Mouse (Mus musculus) embryonic facial prominence, embryonic 15.5 days (tissue): ENCODE measurements at regions not wholly inside any gene's neighbourhood (a gene's known extent, or its start where the extent isn't known, plus 50 kb on each side); places are given as distances from the start of the nearest gene placed in this dataset.

Source experiments
- ATAC-seq: fragments of 200-750 bp; cut with Nextera tagmentation; 2 replicates; pipeline ENCODE4 v1.8.0; 2017; ENCODE audit warnings: low read depth, moderate TSS enrichment; ENCODE audit not compliant: insufficient number of reproducible peaks, low FRiP score, low TSS enrichment
- H3K27ac ChIP-seq: fragments of 300-500 bp; sonication (generic); replicated peaks from 2 replicates; pipeline ENCODE4 v1.5.1; 2015; ENCODE audit warnings: mild to moderate bottlenecking, inconsistent platforms
- H3K27me3 ChIP-seq: fragments of 300-500 bp; sonication (generic); 2 replicates; pipeline ENCODE4 v1.6.1; 2015; ENCODE audit warnings: inconsistent platforms
- H3K36me3 ChIP-seq: fragments of 300-500 bp; sonication (generic); 2 replicates; pipeline ENCODE4 v1.6.1; 2015; ENCODE audit warnings: mild to moderate bottlenecking, inconsistent platforms
- H3K4me1 ChIP-seq: fragments of 300-500 bp; sonication (generic); 2 replicates; pipeline ENCODE4 v1.6.1; 2015; ENCODE audit warnings: inconsistent platforms
- H3K4me2 ChIP-seq: fragments of 300-500 bp; sonication (generic); replicated peaks from 2 replicates; pipeline ENCODE4 v1.6.1; 2015; ENCODE audit warnings: mild to moderate bottlenecking, inconsistent platforms
- H3K4me3 ChIP-seq: fragments of 300-500 bp; sonication (generic); replicated peaks from 2 replicates; pipeline ENCODE4 v1.5.1; 2015; ENCODE audit warnings: mild to moderate bottlenecking, inconsistent platforms
- H3K9ac ChIP-seq: fragments of 300-500 bp; sonication (generic); 2 replicates; pipeline ENCODE4 v1.6.1; 2015; ENCODE audit warnings: inconsistent platforms
- H3K9me3 ChIP-seq: fragments of 300-500 bp; sonication (generic); replicated peaks from 2 replicates; pipeline ENCODE4 v1.6.1; 2016; ENCODE audit warnings: inconsistent platforms
- WGBS: fragments of 180-500 bp; shearing (Covaris S2); methylation state at CpG from one replicate; pipeline ENCODE4 v1.1.7; 2015; 5-methylcytosine and 5-hydroxymethylcytosine counted together

GRCm38 (mm10) chr2:159032147-159032546 is 237.5 kb downstream of the Dhx35 start:
- H3K27ac ChIP-seq: no peak overlapping the region
- H3K27me3 ChIP-seq: no peaks in the 10 kb centered on the region
- H3K4me2 ChIP-seq: no peak overlapping the region
- ATAC-seq: no peak
- 72% methylated on average over 8 of the region's 8 CpGs for WGBS
- no peaks in the 10 kb centered on the region for H3K4me1 ChIP-seq
- no peak overlapping the region for H3K4me3 ChIP-seq
- H3K36me3 ChIP-seq: no peaks in the 10 kb centered on the region
- no peaks in the 10 kb centered on the region for H3K9me3 ChIP-seq
- no peak overlapping the region for H3K9ac ChIP-seq

GRCm38 (mm10) chr2:159039916-159040315 is 245.3 kb downstream of the Dhx35 start:
- Histone ChIP-seq H3K4me1 (no peaks in the 10 kb centered on the region), H3K36me3 (no peaks in the 10 kb centered on the region), H3K27me3 (no peaks in the 10 kb centered on the region), H3K4me3 (no peak overlapping the region), H3K27ac (no peak overlapping the region), H3K4me2 (no peak overlapping the region), H3K9ac (no peak overlapping the region), H3K9me3 (no peaks in the 10 kb centered on the region)
- ATAC-seq: no peak
- 49% methylated on average over 4 of the region's 4 CpGs for WGBS

GRCm38 (mm10) chr2:159053534-159053933 is 258.9 kb downstream of the Dhx35 start:
- Histone ChIP-seq H3K9ac (no peak overlapping the region), H3K9me3 (no peaks in the 10 kb centered on the region), H3K4me3 (no peak overlapping the region), H3K4me2 (no peak overlapping the region), H3K36me3 (no peaks in the 10 kb centered on the region), H3K4me1 (no peaks in the 10 kb centered on the region), H3K27me3 (no peaks in the 10 kb centered on the region; the same call in 1 of the 2 replicates), H3K27ac (no peak overlapping the region)
- ATAC-seq: no peak; the same call in 1 of the 2 replicates
- WGBS: 61% methylated on average over 10 of the region's 10 CpGs

- Histone ChIP-seq H3K27ac (no peak overlapping the region), H3K4me3 (no peak overlapping the region), H3K4me1 (no peaks in the 10 kb centered on the region), H3K36me3 (no peaks in the 10 kb centered on the region), H3K27me3 (no peaks in the 10 kb centered on the region; the same call in 1 of the 2 replicates), H3K9ac (no peak overlapping the region), H3K4me2 (no peak overlapping the region), H3K9me3 (no peaks in the 10 kb centered on the region)
- no peak; the same call in none of the 2 replicates for ATAC-seq
- WGBS: 57% methylated on average over 4 of the region's 4 CpGs
These were observed 259.3 kb downstream of the Dhx35 start for GRCm38 (mm10) chr2:159053936-159054335.

GRCm38 (mm10) chr2:159054451-159054850 is 259.8 kb downstream of the Dhx35 start:
- 90% methylated on average over 3 of the region's 3 CpGs for WGBS
- H3K4me2 ChIP-seq: no peak overlapping the region
- no peak for ATAC-seq
- no peak overlapping the region for H3K9ac ChIP-seq
- H3K9me3 ChIP-seq: no peaks in the 10 kb centered on the region
- H3K36me3 ChIP-seq: no peaks in the 10 kb centered on the region
- H3K4me3 ChIP-seq: no peak overlapping the region
- H3K27ac ChIP-seq: no peak overlapping the region
- H3K27me3 ChIP-seq: no peaks in the 10 kb centered on the region; the same call in 1 of the 2 replicates
- H3K4me1 ChIP-seq: no peaks in the 10 kb centered on the region

- 43% methylated on average over 6 of the region's 6 CpGs for WGBS
- no peak overlapping the region for H3K4me2 ChIP-seq
- no peak overlapping the region for H3K4me3 ChIP-seq
- H3K9ac ChIP-seq: no peak overlapping the region
- no peaks in the 10 kb centered on the region for H3K4me1 ChIP-seq
- no peaks in the 10 kb centered on the region; the same call in 1 of the 2 replicates for H3K27me3 ChIP-seq
- no peak for ATAC-seq
- H3K9me3 ChIP-seq: no peaks in the 10 kb centered on the region
- no peak overlapping the region for H3K27ac ChIP-seq
- no peaks in the 10 kb centered on the region for H3K36me3 ChIP-seq
These were observed 261.2 kb downstream of the Dhx35 start for GRCm38 (mm10) chr2:159055780-159056179.

- no peaks in the 10 kb centered on the region for H3K4me1 ChIP-seq
- ATAC-seq: no peak
- H3K36me3 ChIP-seq: no peaks in the 10 kb centered on the region
- no peak overlapping the region for H3K4me2 ChIP-seq
- no peak overlapping the region for H3K27ac ChIP-seq
- no peaks in the 10 kb centered on the region for H3K9me3 ChIP-seq
- no peak overlapping the region for H3K9ac ChIP-seq
- 73% methylated on average over 3 of the region's 3 CpGs for WGBS
- no peak overlapping the region for H3K4me3 ChIP-seq
- H3K27me3 ChIP-seq: no peaks in the 10 kb centered on the region; the same call in 1 of the 2 replicates
These were observed 262.4 kb downstream of the Dhx35 start for GRCm38 (mm10) chr2:159056960-159057359.

- Histone ChIP-seq H3K9ac (no peak overlapping the region), H3K4me2 (no peak overlapping the region), H3K4me3 (no peak overlapping the region), H3K9me3 (no peaks in the 10 kb centered on the region), H3K4me1 (no peaks in the 10 kb centered on the region), H3K27ac (no peak overlapping the region), H3K36me3 (no peaks in the 10 kb centered on the region), H3K27me3 (no peaks in the 10 kb centered on the region; the same call in 1 of the 2 replicates)
- 66% methylated on average over 5 of the region's 5 CpGs for WGBS
- ATAC-seq: no peak
These were observed 262.9 kb downstream of the Dhx35 start for GRCm38 (mm10) chr2:159057506-159057905.

- H3K9me3 ChIP-seq: no peaks in the 10 kb centered on the region
- H3K9ac ChIP-seq: no peak overlapping the region
- no peak for ATAC-seq
- H3K4me2 ChIP-seq: no peak overlapping the region
- no peaks in the 10 kb centered on the region for H3K36me3 ChIP-seq
- no peaks in the 10 kb centered on the region for H3K27me3 ChIP-seq
- no peak overlapping the region for H3K4me3 ChIP-seq
- H3K27ac ChIP-seq: no peak overlapping the region
- 90% methylated on average over 2 of the region's 2 CpGs for WGBS
- H3K4me1 ChIP-seq: no peaks in the 10 kb centered on the region
These were observed 267.7 kb downstream of the Dhx35 start for GRCm38 (mm10) chr2:159062266-159062665.

GRCm38 (mm10) chr2:159062666-159063065 is 268.1 kb downstream of the Dhx35 start:
- no peaks in the 10 kb centered on the region for H3K27me3 ChIP-seq
- no peaks in the 10 kb centered on the region for H3K4me1 ChIP-seq
- H3K4me3 ChIP-seq: no peak overlapping the region
- no peaks in the 10 kb centered on the region for H3K36me3 ChIP-seq
- WGBS: 58% methylated on average over 2 of the region's 2 CpGs
- H3K9ac ChIP-seq: no peak overlapping the region
- no peak for ATAC-seq
- H3K4me2 ChIP-seq: no peak overlapping the region
- no peak overlapping the region for H3K27ac ChIP-seq
- no peaks in the 10 kb centered on the region for H3K9me3 ChIP-seq

GRCm38 (mm10) chr2:159064403-159064970 is 269.9 kb downstream of the Dhx35 start:
- no peaks in the 10 kb centered on the region for H3K36me3 ChIP-seq
- no peak overlapping the region for H3K4me3 ChIP-seq
- H3K4me1 ChIP-seq: 0 out of 2 replicates have a peak, but pooled peaks cover 4% of the 10 kb centered on the region
- WGBS: 60% methylated on average over 9 of the region's 9 CpGs
- H3K9me3 ChIP-seq: no peaks in the 10 kb centered on the region
- H3K9ac ChIP-seq: no peak overlapping the region
- no peak overlapping the region for H3K27ac ChIP-seq
- no peak overlapping the region for H3K4me2 ChIP-seq
- ATAC-seq: no peak
- no peaks in the 10 kb centered on the region for H3K27me3 ChIP-seq

- no peaks in the 10 kb centered on the region for H3K36me3 ChIP-seq
- 0 out of 2 replicates have a peak, but pooled peaks cover 4% of the 10 kb centered on the region for H3K4me1 ChIP-seq
- no peak overlapping the region for H3K4me3 ChIP-seq
- H3K27me3 ChIP-seq: no peaks in the 10 kb centered on the region
- no peak overlapping the region for H3K4me2 ChIP-seq
- no peak overlapping the region for H3K9ac ChIP-seq
- H3K27ac ChIP-seq: no peak overlapping the region
- no peak for ATAC-seq
- 51% methylated on average over 7 of the region's 7 CpGs for WGBS
- no peaks in the 10 kb centered on the region for H3K9me3 ChIP-seq
These were observed 272.9 kb downstream of the Dhx35 start for GRCm38 (mm10) chr2:159067506-159067905.
